Comparison of ENCODE assay signal across 14 mouse cellular contexts in genomic region chr12:17622509-17623005, GRCm38 (mm10).
"Had no signal": no experiment of that assay in that cellular context is flagged by ENCODE, and none has a peak within 500 bp of the region (broad histone marks: within the 10 kb centered on the region; RNA-seq: fewer than 3 reads in every experiment).

No protein-coding gene starts in this region.

- H3K9ac ChIP-seq: lung, embryonic 14.5 days; neural tube, embryonic 12.5 days had no signal

- H3K4me3 ChIP-seq: left cerebral cortex, adult 2 months; limb, embryonic 10.5 days; midbrain, embryonic 10.5 days; myocyte; neural tube, embryonic 12.5 days had no signal

- H3K9me3 ChIP-seq: limb, embryonic 10.5 days; midbrain, embryonic 10.5 days; neural tube, embryonic 12.5 days had no signal

- DNase-seq: kidney, adult 2 months; kidney, postnatal 14 days; lung, embryonic 14.5 days; lung, postnatal 10 days; midbrain, embryonic 14.5 days; right cerebral cortex, adult 18-20 months; right cerebral cortex, postnatal 25 days; thymus, postnatal 4 days had no signal

- H3K4me2 ChIP-seq: liver, embryonic 11.5 days; lung, embryonic 14.5 days; neural tube, embryonic 12.5 days had no signal

- H3K27ac ChIP-seq: left cerebral cortex, adult 2 months; limb, embryonic 10.5 days; neural tube, embryonic 12.5 days had no signal

- H3K36me3 ChIP-seq: limb, embryonic 10.5 days; midbrain, embryonic 10.5 days; neural tube, embryonic 12.5 days had no signal

- H3K27me3 ChIP-seq: neural tube, embryonic 12.5 days had no signal
